ENCODE assay signal across 8 mouse cellular contexts in the genomic region with DNA sequence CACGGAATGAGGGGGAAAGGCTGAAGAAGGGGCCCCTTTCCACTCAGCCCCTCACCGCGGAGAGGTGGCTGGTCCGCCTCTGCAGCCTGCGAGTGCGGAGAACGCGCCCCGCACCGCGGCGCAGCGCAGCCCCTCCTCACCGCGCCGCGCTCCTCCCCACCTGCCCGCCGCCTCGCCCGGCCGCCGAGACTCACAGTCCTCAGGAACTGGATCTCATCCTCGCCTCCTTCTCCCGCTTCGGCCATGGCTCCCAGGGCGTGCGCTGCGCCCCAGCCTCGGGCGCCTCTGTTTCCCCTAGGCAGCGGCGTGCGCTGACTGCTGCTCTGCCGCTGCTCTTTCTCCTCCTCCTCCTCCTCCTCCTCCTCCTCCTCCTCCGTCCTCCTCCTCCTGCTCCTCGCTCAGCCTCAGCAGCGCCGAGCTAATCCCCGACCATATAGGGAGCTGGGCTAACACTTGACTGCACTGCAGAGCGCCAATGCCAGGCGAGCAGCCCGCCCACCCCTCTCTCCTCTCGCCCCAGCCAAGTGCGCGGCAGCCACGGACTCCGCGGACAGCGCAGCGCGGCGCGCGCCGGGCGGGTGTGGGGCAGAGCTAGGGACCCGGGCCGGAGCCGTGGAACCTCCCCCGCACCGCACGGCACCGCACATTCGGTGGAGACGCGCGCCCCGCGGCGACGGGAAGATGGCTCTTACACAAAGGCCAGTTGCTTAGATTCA. TPM values are rescaled to one million over a fixed set of nuclear protein-coding genes. Genes with fewer than 3 reads are reported as not detected.
DNase-seq lines count a peak whose midpoint lies in the region; ATAC-seq and TF ChIP-seq lines count a peak whose summit lies in the region.

A gene (minus strand): TSS at position 351 of the 716 bp plus-strand sequence.

- peaks cover 38% of the 10 kb centered on the region for H3K27me3 ChIP-seq in forebrain, embryonic 12.5 days
- no peaks in the 10 kb centered on the region for H3K27me3 ChIP-seq in hindbrain, embryonic 16.5 days (replicated peaks; ENCODE audit: control insufficient read depth, insufficient read depth, low read length)
- peaks cover 48% of the 10 kb centered on the region for H3K27me3 ChIP-seq in limb, embryonic 15.5 days

- under 1% methylated on average over 41 of the region's 72 CpGs for WGBS in forebrain, embryonic 12.5 days
- under 1% methylated on average over 42 of the region's 72 CpGs for WGBS in hindbrain, embryonic 16.5 days
- WGBS in limb, embryonic 15.5 days: under 1% methylated on average over 65 of the region's 72 CpGs
- 1% methylated on average over 62 of the region's 72 CpGs for WGBS in olfactory bulb, adult 2 months

- peak in 1 of 2 experiments; percentile 28 for DNase-seq in gastrocnemius, postnatal 4 days (ENCODE audit: low spot score in 2 of 2)
- no peak for DNase-seq in gastrocnemius, postnatal 36 days
- peak; percentile 64 for DNase-seq in brain, embryonic 18.5 days (ENCODE audit: low read depth, low spot score)

- H3K4me3 ChIP-seq in forebrain, embryonic 12.5 days (replicated peaks): peak within 1 kb of the TSS; percentile 60
- H3K4me3 ChIP-seq in hindbrain, embryonic 16.5 days (ENCODE audit: low read length): peak within 1 kb of the TSS; percentile 67
- peak within 1 kb of the TSS; percentile 49 for H3K4me3 ChIP-seq in limb, embryonic 15.5 days
- peak within 1 kb of the TSS; percentile 58 for H3K4me3 ChIP-seq in olfactory bulb, adult 2 months (ENCODE audit: insufficient read depth, low read depth, low read length)

- TF ChIP-seq CTCF in olfactory bulb, adult 2 months (IDR thresholded peaks at IDR 0.05; ENCODE audit: insufficient read depth, low read depth, low read length): 0 out of 2 replicates have a peak, but pooled peaks have one; percentile 27

- peak within 1 kb of the TSS; percentile 61; the same call in 1 of the 2 replicates for H3K27ac ChIP-seq in forebrain, embryonic 12.5 days
- H3K27ac ChIP-seq in hindbrain, embryonic 16.5 days (ENCODE audit: low read depth, low read length): peak within 1 kb of the TSS; percentile 85
- H3K27ac ChIP-seq in limb, embryonic 15.5 days: no peak within 1 kb of the TSS
- no peak within 1 kb of the TSS for H3K27ac ChIP-seq in olfactory bulb, adult 2 months (ENCODE audit: insufficient read depth, low read depth, low read length)

- H3K4me1 ChIP-seq in forebrain, embryonic 12.5 days: peaks cover 6% of the 10 kb centered on the region
- peaks cover 5% of the 10 kb centered on the region; the same call in 1 of the 2 replicates for H3K4me1 ChIP-seq in hindbrain, embryonic 16.5 days (ENCODE audit: control insufficient read depth, insufficient read depth, low read depth, low read length)
- H3K4me1 ChIP-seq in limb, embryonic 15.5 days: peaks cover 10% of the 10 kb centered on the region
- H3K4me1 ChIP-seq in olfactory bulb, adult 2 months (ENCODE audit: control insufficient read depth, insufficient read depth, low read length): 0 out of 2 replicates have a peak, but pooled peaks cover 7% of the 10 kb centered on the region

- peak within 1 kb of the TSS; percentile 92 for H3K4me2 ChIP-seq in forebrain, embryonic 12.5 days
- H3K4me2 ChIP-seq in hindbrain, embryonic 16.5 days (ENCODE audit: low read length): peak within 1 kb of the TSS; percentile 62
- H3K4me2 ChIP-seq in limb, embryonic 15.5 days: peak within 1 kb of the TSS; percentile 91

- ATAC-seq in forebrain, embryonic 12.5 days (ENCODE audit: low FRiP score): peak; percentile 96
- ATAC-seq in hindbrain, embryonic 16.5 days: peak; percentile 98
- ATAC-seq in limb, embryonic 15.5 days (ENCODE audit: insufficient number of reproducible peaks, low FRiP score, low TSS enrichment, low read depth): peak; percentile 66
- no peak for ATAC-seq in erythroblast, adult 5-6 weeks (replicated peaks; ENCODE audit: low FRiP score, poor library complexity, severe bottlenecking)

- no peaks in the 10 kb centered on the region for H3K9me3 ChIP-seq in forebrain, embryonic 12.5 days
- no peaks in the 10 kb centered on the region for H3K9me3 ChIP-seq in hindbrain, embryonic 16.5 days (ENCODE audit: control insufficient read depth, low read length)
- no peaks in the 10 kb centered on the region for H3K9me3 ChIP-seq in limb, embryonic 15.5 days

- intact Hi-C loops in gastrocnemius, postnatal 36 days (cut with DNase I): no loop called here

- H3K9ac ChIP-seq in forebrain, embryonic 12.5 days: peak within 1 kb of the TSS; percentile 66
- H3K9ac ChIP-seq in hindbrain, embryonic 16.5 days (ENCODE audit: low read depth, low read length): peak within 1 kb of the TSS; percentile 63
- no peak within 1 kb of the TSS for H3K9ac ChIP-seq in limb, embryonic 15.5 days

- no peaks in the 10 kb centered on the region for H3K36me3 ChIP-seq in forebrain, embryonic 12.5 days (replicated peaks)
- H3K36me3 ChIP-seq in hindbrain, embryonic 16.5 days (ENCODE audit: control insufficient read depth, insufficient read depth, low read length): no peaks in the 10 kb centered on the region
- H3K36me3 ChIP-seq in limb, embryonic 15.5 days: no peaks in the 10 kb centered on the region

- no peak; the same call in 1 of the 2 replicates for TF ChIP-seq POLR2A in olfactory bulb, adult 2 months (IDR thresholded peaks at IDR 0.05; ENCODE audit: insufficient read depth, low read depth, low read length)

RNA-seq across cellular contexts. Expression of the gene that starts here (rescaled TPM):
- total RNA-seq in gastrocnemius, postnatal 4 days (2021): 10 to 100 TPM; 59.0 to 73.2 TPM
- total RNA-seq in gastrocnemius, postnatal 36 days (2021): under 1 TPM; 0.37 to 0.64 TPM
- polyA plus RNA-seq in forebrain, embryonic 12.5 days (2016; fragmentation: Nextera tagmentation; extraction: Ambion mirVana): 0.90 and 1.6 TPM in 2 replicates
- polyA plus RNA-seq in hindbrain, embryonic 16.5 days (2015; fragmentation: Nextera tagmentation; extraction: Ambion mirVana): 6.4 and 7.6 TPM in 2 replicates
- polyA plus RNA-seq in limb, embryonic 15.5 days (2015; fragmentation: Nextera tagmentation; extraction: Ambion mirVana): 0.68 and 1.4 TPM in 2 replicates
- polyA plus RNA-seq in olfactory bulb, adult 2 months (2012; ENCODE audit: insufficient read depth, insufficient read length, low replicate concordance, missing spikeins): not detected in 2 replicates
- not detected in 2 replicates for total RNA-seq in erythroblast, adult 5-6 weeks (2015; ENCODE audit: low replicate concordance)
- not detected in 2 replicates for total RNA-seq in erythroblast, adult 5-6 weeks (2017; ENCODE audit: low replicate concordance)

Comparison
In these comparisons a context has a peak if more than half of its experiments do, and no peak if none do; other contexts are left out.
1. RNA of the gene that starts here (total RNA-seq): 59.0 to 73.2 TPM in gastrocnemius, postnatal 4 days; 0.37 to 0.64 TPM in gastrocnemius, postnatal 36 days and not detected in erythroblast, adult 5-6 weeks; every median in the first group is over 10 times any median in the second.
2. H3K27ac ChIP-seq: peak in forebrain, embryonic 12.5 days (single experiment) and hindbrain, embryonic 16.5 days (single experiment); none in limb, embryonic 15.5 days (single experiment) and olfactory bulb, adult 2 months (single experiment).
3. Peak in every context shown above with its lines, with median percentiles within 50 percentile points of each other: H3K4me2 ChIP-seq and H3K4me3 ChIP-seq.